Mouse (Mus musculus) thymus, adult 2 months (tissue): ENCODE measurements at regions not wholly inside any gene's neighbourhood (a gene's known extent, or its start where the extent isn't known, plus 50 kb on each side); places are given as distances from the start of the nearest gene placed in this dataset.

Source experiments
- CTCF ChIP-seq: fragments of 200-500 bp; IDR thresholded peaks from 2 replicates; pipeline ENCODE4 v1.5.1; 2012; ENCODE audit warnings: mild to moderate bottlenecking, control low read depth, low read length, moderate library complexity, borderline replicate concordance; ENCODE audit not compliant: control insufficient read depth, poor library complexity, insufficient read depth; ENCODE audit errors: extremely low read depth
- POLR2A ChIP-seq: fragments of 200-500 bp; IDR thresholded peaks from 2 replicates; pipeline ENCODE4 v1.6.1; 2012; ENCODE audit warnings: mild to moderate bottlenecking, low read length, control low read depth, moderate library complexity; ENCODE audit not compliant: control insufficient read depth, poor library complexity, insufficient read depth; ENCODE audit errors: extremely low read depth

DNA sequence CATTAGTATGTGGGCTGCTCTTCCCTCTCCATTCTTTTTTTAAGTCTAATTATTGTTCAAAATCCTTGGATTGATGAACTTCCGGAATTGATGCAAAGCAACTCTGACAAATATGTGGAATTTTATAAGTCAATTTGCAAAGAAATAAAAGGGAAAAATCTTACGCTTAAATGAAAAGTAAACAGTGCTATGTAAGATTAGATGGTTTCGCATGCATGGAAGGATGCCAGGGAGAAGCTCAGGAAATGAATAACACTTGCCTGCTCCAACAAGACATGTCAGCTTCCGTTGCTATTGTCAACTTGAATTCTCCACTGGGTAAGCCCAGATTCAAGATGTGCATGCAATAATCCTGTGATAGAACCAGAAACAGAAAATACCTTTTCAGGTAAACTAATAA, 357.2 kb upstream of the Actbl2 start:
- no peak for TF ChIP-seq CTCF
- TF ChIP-seq POLR2A, result no peak
